Mouse (Mus musculus): ENCODE data around the gene Aifm2. TPM values are rescaled to one million over a fixed set of nuclear protein-coding genes. Genes with fewer than 3 reads are reported as not detected.

Gene Aifm2
- polyA plus RNA-seq, 1 experiment, result 29.0 TPM

DNA sequence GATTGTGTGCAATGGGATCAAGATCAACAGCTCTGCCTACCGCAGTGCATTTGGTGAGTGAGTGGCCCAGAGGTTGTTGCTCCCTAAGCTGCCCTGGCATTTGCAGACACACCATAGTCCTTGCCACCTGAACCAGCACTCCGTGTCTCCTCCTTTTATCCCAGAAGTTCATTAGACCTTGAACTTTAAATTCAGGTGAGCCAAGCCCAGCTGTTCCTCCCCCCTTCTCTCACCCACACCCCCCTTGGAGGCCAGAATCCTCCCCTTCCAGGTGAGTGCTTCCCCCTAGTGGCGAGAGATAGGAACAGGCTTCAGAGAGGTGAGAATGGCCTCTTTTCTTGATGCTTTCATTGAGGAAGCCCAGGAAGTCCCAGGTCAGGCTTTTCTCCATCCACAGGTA, 19.3 kb downstream of the Aifm2 start:
- peak; percentile 84 for DNase-seq
- 28% methylated on average over 3 of the region's 3 CpGs for WGBS
- Histone ChIP-seq H3K36me3 (ENCODE audit: control insufficient read depth, insufficient read depth, low read length) (no peaks in the 10 kb centered on the region), H3K4me1 (ENCODE audit: control insufficient read depth, insufficient read depth, low read length) (0 out of 2 replicates have a peak, but pooled peaks cover 3% of the 10 kb centered on the region), H3K27me3 (replicated peaks; ENCODE audit: control insufficient read depth, insufficient read depth, low read length) (no peaks in the 10 kb centered on the region), H3K4me3 (ENCODE audit: insufficient read depth, low read depth, low read length) (no peak overlapping the region), H3K27ac (ENCODE audit: insufficient read depth, low read depth, low read length) (no peak overlapping the region)
- TF ChIP-seq CTCF (conservative IDR thresholded peaks at IDR 0.05; ENCODE audit: insufficient read depth, insufficient read length, low read depth, low read length), result peak; percentile 88
- TF ChIP-seq POLR2A (IDR thresholded peaks at IDR 0.05; ENCODE audit: low read depth, low read length), result no peak

DNA sequence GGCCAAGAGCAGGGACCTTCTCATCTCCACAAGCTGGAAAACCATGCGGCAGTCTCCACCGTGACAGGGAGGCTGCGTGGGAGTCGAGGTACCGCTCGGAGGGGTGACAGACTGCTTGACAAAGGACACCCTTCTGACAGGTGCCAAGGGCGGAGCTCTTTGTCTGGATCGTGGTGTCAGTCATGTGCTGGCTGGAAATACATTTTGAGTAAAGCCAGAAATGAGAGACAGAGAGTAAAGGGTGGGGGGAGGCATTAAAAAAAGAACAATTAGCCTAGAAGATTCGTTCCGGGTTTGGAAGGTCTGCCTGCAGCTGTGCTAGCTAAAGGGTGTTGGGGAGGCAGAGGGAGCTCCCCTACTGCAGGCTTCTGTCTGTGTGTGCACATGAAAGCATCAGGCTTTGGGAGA, 21.6 kb downstream of the Aifm2 start:
- WGBS, result 56% methylated on average over 10 of the region's 10 CpGs
- Histone ChIP-seq H3K27ac (ENCODE audit: insufficient read depth, low read depth, low read length) (no peak overlapping the region), H3K4me1 (ENCODE audit: control insufficient read depth, insufficient read depth, low read length) (0 out of 2 replicates have a peak, but pooled peaks cover 3% of the 10 kb centered on the region), H3K4me3 (ENCODE audit: insufficient read depth, low read depth, low read length) (no peak overlapping the region), H3K36me3 (ENCODE audit: control insufficient read depth, insufficient read depth, low read length) (no peaks in the 10 kb centered on the region), H3K27me3 (replicated peaks; ENCODE audit: control insufficient read depth, insufficient read depth, low read length) (no peaks in the 10 kb centered on the region)
- DNase-seq, result no peak
- TF ChIP-seq CTCF (conservative IDR thresholded peaks at IDR 0.05; ENCODE audit: insufficient read depth, insufficient read length, low read depth, low read length) (no peak), POLR2A (IDR thresholded peaks at IDR 0.05; ENCODE audit: low read depth, low read length) (no peak)

DNA sequence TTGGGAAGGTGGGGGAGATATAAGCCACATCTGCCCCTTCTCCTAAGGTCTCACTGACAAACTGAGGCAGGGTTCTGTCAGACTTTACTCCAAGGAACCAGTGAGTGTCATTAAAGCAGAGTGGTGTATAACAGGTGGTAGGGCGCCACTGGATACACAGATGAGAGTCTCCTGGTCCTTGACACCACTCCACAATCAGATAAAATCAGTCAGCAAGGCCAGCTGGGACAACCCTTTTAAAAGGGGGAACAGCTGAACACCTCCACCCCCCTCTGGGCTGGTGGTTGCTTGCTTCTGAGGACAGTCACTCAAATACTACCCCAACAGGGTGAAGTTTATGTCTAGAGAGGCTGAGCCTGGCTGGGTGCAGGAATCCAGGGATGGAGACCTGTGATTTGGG, 22.5 kb downstream of the Aifm2 start:
- no peak for DNase-seq
- 0 out of 2 replicates have a peak, but pooled peaks cover 3% of the 10 kb centered on the region for H3K4me1 ChIP-seq (ENCODE audit: control insufficient read depth, insufficient read depth, low read length)
- H3K4me3 ChIP-seq (ENCODE audit: insufficient read depth, low read depth, low read length), result no peak overlapping the region
- TF ChIP-seq CTCF (conservative IDR thresholded peaks at IDR 0.05; ENCODE audit: insufficient read depth, insufficient read length, low read depth, low read length), result no peak
- TF ChIP-seq POLR2A (IDR thresholded peaks at IDR 0.05; ENCODE audit: low read depth, low read length), result no peak
- 93% methylated on average over 1 of the region's 1 CpGs for WGBS
- no peak overlapping the region for H3K27ac ChIP-seq (ENCODE audit: insufficient read depth, low read depth, low read length)
- H3K27me3 ChIP-seq (replicated peaks; ENCODE audit: control insufficient read depth, insufficient read depth, low read length), result no peaks in the 10 kb centered on the region
- H3K36me3 ChIP-seq (ENCODE audit: control insufficient read depth, insufficient read depth, low read length), result no peaks in the 10 kb centered on the region

DNA sequence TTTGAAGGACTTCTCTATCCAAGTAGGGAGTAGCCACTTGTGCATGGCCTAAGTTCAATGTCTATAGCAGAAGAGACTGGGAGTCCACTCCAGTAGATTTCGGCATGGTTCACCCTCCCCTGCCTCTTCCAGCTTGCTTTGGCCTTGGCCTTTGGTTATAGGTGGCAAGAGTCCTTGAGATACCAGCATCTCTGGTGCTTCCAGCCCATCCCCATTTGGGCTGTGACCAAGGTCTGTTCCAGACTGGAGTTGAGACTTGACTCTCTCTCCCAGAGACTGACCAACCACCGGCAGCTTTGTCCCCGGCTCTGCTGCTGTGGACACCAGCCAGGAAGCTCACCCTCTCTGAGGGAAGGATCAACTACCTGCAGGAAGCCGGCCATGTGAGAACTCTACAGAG, 23.1 kb downstream of the Aifm2 start:
- Histone ChIP-seq H3K36me3 (ENCODE audit: control insufficient read depth, insufficient read depth, low read length) (no peaks in the 10 kb centered on the region), H3K27me3 (replicated peaks; ENCODE audit: control insufficient read depth, insufficient read depth, low read length) (no peaks in the 10 kb centered on the region), H3K4me1 (ENCODE audit: control insufficient read depth, insufficient read depth, low read length) (0 out of 2 replicates have a peak, but pooled peaks cover 3% of the 10 kb centered on the region), H3K4me3 (ENCODE audit: insufficient read depth, low read depth, low read length) (no peak overlapping the region), H3K27ac (ENCODE audit: insufficient read depth, low read depth, low read length) (no peak overlapping the region)
- DNase-seq, result no peak
- TF ChIP-seq POLR2A (IDR thresholded peaks at IDR 0.05; ENCODE audit: low read depth, low read length), result no peak
- no peak for TF ChIP-seq CTCF (conservative IDR thresholded peaks at IDR 0.05; ENCODE audit: insufficient read depth, insufficient read length, low read depth, low read length)
- WGBS, result 85% methylated on average over 4 of the region's 4 CpGs

DNA sequence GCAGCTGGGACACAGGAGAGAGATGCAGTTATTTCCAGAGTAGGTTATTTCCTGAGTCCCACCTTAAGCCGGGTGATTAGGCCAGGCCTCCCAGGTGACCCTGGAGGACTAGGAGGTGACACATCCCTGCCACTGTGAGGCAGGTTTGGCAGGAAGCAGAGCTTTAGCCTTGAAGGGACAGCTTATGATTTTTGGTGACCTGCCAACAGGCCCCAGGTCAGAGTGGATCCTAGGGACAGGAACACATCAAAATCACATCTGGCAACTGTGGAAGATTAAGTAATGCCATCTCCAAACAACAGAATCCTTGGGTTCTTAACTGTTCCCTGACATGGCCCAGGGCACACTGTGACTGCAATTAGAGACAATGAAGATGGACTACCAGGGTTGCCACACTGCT, 26.2 kb downstream of the Aifm2 start:
- Histone ChIP-seq H3K4me3 (ENCODE audit: insufficient read depth, low read depth, low read length) (no peak overlapping the region), H3K36me3 (ENCODE audit: control insufficient read depth, insufficient read depth, low read length) (no peaks in the 10 kb centered on the region), H3K27ac (ENCODE audit: insufficient read depth, low read depth, low read length) (no peak overlapping the region), H3K27me3 (replicated peaks; ENCODE audit: control insufficient read depth, insufficient read depth, low read length) (no peaks in the 10 kb centered on the region), H3K4me1 (ENCODE audit: control insufficient read depth, insufficient read depth, low read length) (no peaks in the 10 kb centered on the region)
- 75% methylated on average over 1 of the region's 1 CpGs for whole genome bisulfite sequencing
- TF ChIP-seq POLR2A (IDR thresholded peaks at IDR 0.05; ENCODE audit: low read depth, low read length) (no peak), CTCF (conservative IDR thresholded peaks at IDR 0.05; ENCODE audit: insufficient read depth, insufficient read length, low read depth, low read length) (no peak)
- DNase-seq, result no peak

DNA sequence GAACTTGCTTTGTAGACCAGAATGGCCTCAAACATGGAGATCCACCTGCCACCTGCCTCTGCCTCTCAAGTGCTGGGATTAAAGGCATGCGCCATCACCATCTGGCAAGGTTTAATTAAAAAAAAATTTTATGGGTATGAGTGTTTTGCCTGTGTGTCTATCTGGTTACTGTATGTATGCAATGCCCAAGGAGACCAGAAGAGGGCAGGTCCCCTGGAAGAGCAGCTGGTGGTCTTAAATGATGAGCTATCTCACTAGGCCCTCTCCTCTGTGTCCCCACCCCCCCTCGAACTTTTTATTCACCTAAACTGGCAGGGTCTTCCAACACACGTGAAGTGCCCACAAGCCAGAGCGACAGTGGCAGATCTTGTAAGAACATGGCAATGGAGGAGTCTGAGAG, 26.8 kb downstream of the Aifm2 start:
- TF ChIP-seq POLR2A (IDR thresholded peaks at IDR 0.05; ENCODE audit: low read depth, low read length), result no peak
- TF ChIP-seq CTCF (conservative IDR thresholded peaks at IDR 0.05; ENCODE audit: insufficient read depth, insufficient read length, low read depth, low read length), result no peak; the same call in 1 of the 2 replicates
- H3K27me3 ChIP-seq (replicated peaks; ENCODE audit: control insufficient read depth, insufficient read depth, low read length), result no peaks in the 10 kb centered on the region
- DNase-seq, result no peak
- H3K36me3 ChIP-seq (ENCODE audit: control insufficient read depth, insufficient read depth, low read length), result no peaks in the 10 kb centered on the region
- no peak overlapping the region for H3K27ac ChIP-seq (ENCODE audit: insufficient read depth, low read depth, low read length)
- 88% methylated on average over 4 of the region's 4 CpGs for whole genome bisulfite sequencing
- no peak overlapping the region for H3K4me3 ChIP-seq (ENCODE audit: insufficient read depth, low read depth, low read length)
- H3K4me1 ChIP-seq (ENCODE audit: control insufficient read depth, insufficient read depth, low read length), result no peaks in the 10 kb centered on the region

DNA sequence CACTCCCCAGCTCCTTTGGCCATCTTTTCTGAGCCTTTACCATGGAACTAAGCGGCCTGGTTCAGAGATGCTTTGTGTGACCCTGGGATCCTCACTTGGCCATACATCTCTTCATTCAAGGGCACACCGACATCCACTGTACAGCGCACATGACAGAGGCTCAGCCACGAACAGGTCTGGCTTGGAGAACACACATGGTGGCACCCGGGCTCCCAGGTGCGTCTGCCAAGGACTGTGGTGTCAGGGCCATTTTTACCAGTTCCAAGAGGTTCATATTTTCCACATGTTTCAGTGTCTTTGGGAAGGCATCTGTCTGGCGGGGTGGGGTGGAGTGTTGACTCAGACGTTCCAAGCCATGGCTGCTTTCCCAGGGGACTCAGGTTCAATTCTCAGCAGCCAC, 27.3 kb downstream of the Aifm2 start:
- 92% methylated on average over 8 of the region's 8 CpGs for WGBS
- no peaks in the 10 kb centered on the region for H3K36me3 ChIP-seq (ENCODE audit: control insufficient read depth, insufficient read depth, low read length)
- no peaks in the 10 kb centered on the region for H3K4me1 ChIP-seq (ENCODE audit: control insufficient read depth, insufficient read depth, low read length)
- no peaks in the 10 kb centered on the region for H3K27me3 ChIP-seq (replicated peaks; ENCODE audit: control insufficient read depth, insufficient read depth, low read length)
- DNase-seq, result no peak
- H3K4me3 ChIP-seq (ENCODE audit: insufficient read depth, low read depth, low read length), result no peak overlapping the region
- no peak for TF ChIP-seq POLR2A (IDR thresholded peaks at IDR 0.05; ENCODE audit: low read depth, low read length)
- TF ChIP-seq CTCF (conservative IDR thresholded peaks at IDR 0.05; ENCODE audit: insufficient read depth, insufficient read length, low read depth, low read length), result no peak
- H3K27ac ChIP-seq (ENCODE audit: insufficient read depth, low read depth, low read length), result no peak overlapping the region
